Mouse (Mus musculus) heart, adult 18-20 months (tissue): ENCODE results near the gene Aanat. TPM values are rescaled to one million over a fixed set of nuclear protein-coding genes. Genes with fewer than 3 reads are reported as not detected.

Source experiments
- DNase-seq, 2 experiments: peaks; one replicate each; pipeline ENCODE4 v3.0.0; 2021 to 2022; ENCODE audit warnings: mixed read lengths in 1 of 2
- total RNA-seq, 2 experiments: library from RNA; stranded (reverse); gene quantifications; 2 replicates each; pipeline ENCODE4 v1.2.3; 2021

Aanat gene
- total RNA-seq, 2 experiments from 2014 or later = not detected

- no peak for DNase-seq
Measured at GRCm38 (mm10) chr11:116574486-116574885, 11.7 kb upstream of the Aanat start.

- DNase-seq = no peak
Measured at GRCm38 (mm10) chr11:116574982-116575381, 11.2 kb upstream of the Aanat start.

GRCm38 (mm10) chr11:116575396-116575795, 10.8 kb upstream of the Aanat start:
- DNase-seq = no peak

GRCm38 (mm10) chr11:116579280-116579679, 7.0 kb upstream of the Aanat start:
- DNase-seq = peak in 1 of 2 experiments; percentile 41

- no peak for DNase-seq
Measured at GRCm38 (mm10) chr11:116580031-116580652, 6.1 kb upstream of the Aanat start.

GRCm38 (mm10) chr11:116580711-116581375, 5.4 kb upstream of the Aanat start:
- peak; percentile 51 to 67 for DNase-seq

GRCm38 (mm10) chr11:116581376-116581814, 4.8 kb upstream of the Aanat start, which contains the start of gene Ube2o:
Ube2o (minus strand) TSS chr11:116581447.
- DNase-seq = peak; percentile 86 to 89

GRCm38 (mm10) chr11:116585682-116586081, 550 bp upstream of the Aanat start:
- DNase-seq = no peak

GRCm38 (mm10) chr11:116586801-116587631, 784 bp downstream of the Aanat start:
- DNase-seq = peak; percentile 69 to 86

- peak in 1 of 2 experiments; percentile 21 for DNase-seq
Measured at GRCm38 (mm10) chr11:116589020-116589531, 2.8 kb downstream of the Aanat start.

GRCm38 (mm10) chr11:116589574-116589973, 3.3 kb downstream of the Aanat start:
- no peak for DNase-seq

GRCm38 (mm10) chr11:116591621-116592020, 5.4 kb downstream of the Aanat start:
- DNase-seq = no peak

GRCm38 (mm10) chr11:116592428-116592827, 6.2 kb downstream of the Aanat start:
- DNase-seq = peak; percentile 91 to 99

GRCm38 (mm10) chr11:116593345-116593744, 7.1 kb downstream of the Aanat start:
- DNase-seq = no peak

- DNase-seq = no peak
Measured at GRCm38 (mm10) chr11:116596766-116597165, 10.5 kb downstream of the Aanat start.

- no peak for DNase-seq
Measured at GRCm38 (mm10) chr11:116598193-116598592, 12.0 kb downstream of the Aanat start.

- no peak for DNase-seq
Measured at GRCm38 (mm10) chr11:116599230-116599629, 13.0 kb downstream of the Aanat start.

GRCm38 (mm10) chr11:116601166-116601565, 14.9 kb downstream of the Aanat start:
- DNase-seq = no peak

GRCm38 (mm10) chr11:116602043-116602442, 15.8 kb downstream of the Aanat start:
- DNase-seq = no peak

GRCm38 (mm10) chr11:116603339-116603738, 17.1 kb downstream of the Aanat start:
- DNase-seq = peak in 1 of 2 experiments; percentile 59

- no peak for DNase-seq
Measured at GRCm38 (mm10) chr11:116604097-116604496, 17.9 kb downstream of the Aanat start.

- DNase-seq = no peak
Measured at GRCm38 (mm10) chr11:116607717-116608116, 21.5 kb downstream of the Aanat start.
